Mouse (Mus musculus) layer of hippocampus, adult 6 months (tissue): ENCODE measurements around the gene Pim2. TPM values are rescaled to one million over a fixed set of nuclear protein-coding genes. Genes with fewer than 3 reads are reported as not detected.

Experiments
- long read RNA-seq, 2 experiments: library from polyadenylated mRNA; unstranded; transcript quantifications; one replicate each; pipeline ENCODE4 v2.0.0; 2019 to 2020
- polyA plus RNA-seq: library from polyadenylated mRNA; unstranded; fragments of <200 nt; fragmentation: Nextera tagmentation; gene quantifications from 2 replicates; pipeline ENCODE4 v1.2.3, GENCODE M21; 2021

Pim2 gene
- polyA plus RNA-seq, result 36.8 and 47.0 TPM in 2 replicates
- long read RNA-seq, experiment 1, transcript Pim2-201 (6 exons, 2,045 nt), result major isoform, 37 of 48 reads
- long read RNA-seq, experiment 1, partial matches to known transcripts, result 8 of 48 reads
- long read RNA-seq, experiment 1, other reads (novel, unspliced or antisense), result 3 of 48 reads
- long read RNA-seq, experiment 2, transcript Pim2-201 (6 exons, 2,045 nt), result major isoform, 74 of 79 reads
- long read RNA-seq, experiment 2, partial matches to known transcripts, result 3 of 79 reads
- long read RNA-seq, experiment 2, other reads (novel, unspliced or antisense), result 2 of 79 reads

GRCm38 (mm10) chrX:7878007-7878419 lies at the start of gene Pim2:
TSS of gene Pim2 (plus strand) at chrX:7878262.

GRCm38 (mm10) chrX:7841163-7842162 lies 36.6 kb upstream of the Pim2 start, which contains the start of gene Otud5:
TSS of gene Otud5 (plus strand) at chrX:7841364.

GRCm38 (mm10) chrX:7883841-7884567 lies 5.9 kb downstream of the Pim2 start, which contains the start of gene Slc35a2:
TSS of gene Slc35a2 (plus strand) at chrX:7884028.

GRCm38 (mm10) chrX:7898880-7899874 lies 21.1 kb downstream of the Pim2 start, which contains the start of the genes Pqbp1 and Timm17b:
TSS of gene Pqbp1 (minus strand) at chrX:7899269.
TSS of gene Timm17b (plus strand) at chrX:7899357.

GRCm38 (mm10) chrX:7907735-7908134 lies 29.7 kb downstream of the Pim2 start, which contains the start of gene Gm10491:
TSS of gene Gm10491 (minus strand) at chrX:7907835.

GRCm38 (mm10) chrX:7909242-7909641 lies 31.2 kb downstream of the Pim2 start, which contains the start of gene Gm10490:
TSS of gene Gm10490 (plus strand) at chrX:7909542.

GRCm38 (mm10) chrX:7919601-7920383 lies 41.7 kb downstream of the Pim2 start, which contains the start of gene Pcsk1n:
TSS of gene Pcsk1n (plus strand) at chrX:7919822.

GRCm38 (mm10) chrX:7928270-7928790 lies 50.3 kb downstream of the Pim2 start, which contains the start of gene Eras:
TSS of gene Eras (minus strand) at chrX:7928607.

Other genes with a start within 250 kb of the Pim2 start
- gene Syp, start 239.8 kb upstream of the Pim2 start, polyA plus RNA-seq, result 165 and 181 TPM in 2 replicates
- gene Prickle3, start 221.0 kb upstream of the Pim2 start, polyA plus RNA-seq, result 0.54 and 0.60 TPM in 2 replicates
- gene Plp2, start 206.9 kb upstream of the Pim2 start, polyA plus RNA-seq, result 10.2 and 14.4 TPM in 2 replicates
- 0.14 and 0.18 TPM in 2 replicates for gene Magix, start 197.0 kb upstream of the Pim2 start, polyA plus RNA-seq
- 18.4 and 19.5 TPM in 2 replicates for gene Gpkow, start 181.1 kb upstream of the Pim2 start, polyA plus RNA-seq
- 28.9 and 30.9 TPM in 2 replicates for gene Wdr45, start 163.9 kb upstream of the Pim2 start, polyA plus RNA-seq
- gene Gm45208, start 156.0 kb upstream of the Pim2 start, polyA plus RNA-seq, result 0.30 TPM in 1 of 2 replicates, not detected in the other
- gene Praf2, start 149.8 kb upstream of the Pim2 start, polyA plus RNA-seq, result 135 and 140 TPM in 2 replicates
- 5.8 and 7.6 TPM in 2 replicates for gene Ccdc120, start 127.4 kb upstream of the Pim2 start, polyA plus RNA-seq
- 7.6 and 8.5 TPM in 2 replicates for gene Tfe3, start 115.7 kb upstream of the Pim2 start, polyA plus RNA-seq
- gene Gripap1, start 88.5 kb upstream of the Pim2 start, polyA plus RNA-seq, result 29.8 and 34.6 TPM in 2 replicates
- gene Kcnd1, start 56.0 kb upstream of the Pim2 start, polyA plus RNA-seq, result 4.7 and 5.2 TPM in 2 replicates
- gene Otud5, start 36.9 kb upstream of the Pim2 start, polyA plus RNA-seq, result 5.8 and 6.1 TPM in 2 replicates
- gene Slc35a2, start 5.8 kb downstream of the Pim2 start, polyA plus RNA-seq, result 20.7 and 23.1 TPM in 2 replicates
- 76.7 and 79.2 TPM in 2 replicates for gene Pqbp1, start 21.0 kb downstream of the Pim2 start, polyA plus RNA-seq
- gene Timm17b, start 21.1 kb downstream of the Pim2 start, polyA plus RNA-seq, result 49.4 and 51.9 TPM in 2 replicates
- not detected in 2 replicates for gene Gm10491, start 29.6 kb downstream of the Pim2 start, polyA plus RNA-seq
- gene Gm10490, start 31.3 kb downstream of the Pim2 start, polyA plus RNA-seq, result not detected in 2 replicates
- 450 and 585 TPM in 2 replicates for gene Pcsk1n, start 41.6 kb downstream of the Pim2 start, polyA plus RNA-seq
- not detected in 2 replicates for gene Eras, start 50.3 kb downstream of the Pim2 start, polyA plus RNA-seq
- gene Hdac6, start 69.6 kb downstream of the Pim2 start, polyA plus RNA-seq, result 9.5 and 10.1 TPM in 2 replicates
- gene Gata1, start 99.8 kb downstream of the Pim2 start, polyA plus RNA-seq, result not detected in 2 replicates
- gene Glod5, start 140.2 kb downstream of the Pim2 start, polyA plus RNA-seq, result not detected in 2 replicates
- 8.3 and 8.7 TPM in 2 replicates for gene Suv39h1, start 196.5 kb downstream of the Pim2 start, polyA plus RNA-seq
- 0.23 and 0.29 TPM in 2 replicates for gene Was, start 212.2 kb downstream of the Pim2 start, polyA plus RNA-seq